ENCODE assay signal across 11 mouse cellular contexts in genomic region chr12:41494620-41495019, GRCm38 (mm10). TPM values are rescaled to one million over a fixed set of nuclear protein-coding genes. Genes with fewer than 3 reads are reported as not detected.
DNase-seq lines count a peak whose midpoint lies in the region; ATAC-seq and TF ChIP-seq lines count a peak whose summit lies in the region.
"Had no signal": no experiment of that assay in that cellular context is flagged by ENCODE, and none has a peak within 500 bp of the region (broad histone marks: within the 10 kb centered on the region; RNA-seq: fewer than 3 reads in every experiment).

No protein-coding gene starts in this region.

- no peak overlapping the region for H3K4me2 ChIP-seq in hindbrain, embryonic 13.5 days
- H3K4me2 ChIP-seq in lung, embryonic 14.5 days, result no peak overlapping the region
- H3K4me2 ChIP-seq: embryonic facial prominence, embryonic 13.5 days; hindbrain, embryonic 15.5 days had no signal

- TF ChIP-seq CTCF in bone marrow, adult 2 months (IDR thresholded peaks at IDR 0.05; ENCODE audit: control insufficient read depth, insufficient read depth, low read length), result 0 out of 2 replicates have a peak, but pooled peaks have one; percentile 5
- TF ChIP-seq CTCF in lung, embryonic 14.5 days (IDR thresholded peaks at IDR 0.05; ENCODE audit: low read depth), result no peak

- 0 out of 2 replicates have a peak, but pooled peaks cover 4% of the 10 kb centered on the region for H3K4me1 ChIP-seq in hindbrain, embryonic 10.5 days (replicated peaks)
- no peaks in the 10 kb centered on the region for H3K4me1 ChIP-seq in hindbrain, embryonic 13.5 days (replicated peaks)
- H3K4me1 ChIP-seq in bone marrow, adult 2 months (ENCODE audit: control insufficient read depth, insufficient read depth, low read length), result no peaks in the 10 kb centered on the region
- no peaks in the 10 kb centered on the region for H3K4me1 ChIP-seq in lung, embryonic 14.5 days (ENCODE audit: insufficient read depth)
- H3K4me1 ChIP-seq: embryonic facial prominence, embryonic 13.5 days; hindbrain, embryonic 15.5 days had no signal

- 45% methylated on average over 10 of the region's 10 CpGs for WGBS in hindbrain, embryonic 10.5 days
- WGBS in hindbrain, embryonic 13.5 days, result 52% methylated on average over 10 of the region's 10 CpGs
- 42% methylated on average over 10 of the region's 10 CpGs for WGBS in bone marrow, adult 2 months
- WGBS in lung, embryonic 14.5 days, result 43% methylated on average over 10 of the region's 10 CpGs

- no peaks in the 10 kb centered on the region for H3K9me3 ChIP-seq in hindbrain, embryonic 10.5 days
- no peaks in the 10 kb centered on the region for H3K9me3 ChIP-seq in hindbrain, embryonic 13.5 days
- no peaks in the 10 kb centered on the region for H3K9me3 ChIP-seq in lung, embryonic 14.5 days (ENCODE audit: low read depth, low read length)
- H3K9me3 ChIP-seq: embryonic facial prominence, embryonic 13.5 days; hindbrain, embryonic 15.5 days had no signal

- H3K9ac ChIP-seq in hindbrain, embryonic 13.5 days, result no peak overlapping the region
- H3K9ac ChIP-seq in lung, embryonic 14.5 days, result no peak overlapping the region
- H3K9ac ChIP-seq: embryonic facial prominence, embryonic 13.5 days; hindbrain, embryonic 15.5 days had no signal

- no peak overlapping the region for H3K4me3 ChIP-seq in hindbrain, embryonic 10.5 days
- no peak overlapping the region for H3K4me3 ChIP-seq in hindbrain, embryonic 13.5 days
- no peak overlapping the region for H3K4me3 ChIP-seq in bone marrow, adult 2 months (replicated peaks; ENCODE audit: control insufficient read depth, low read depth, low read length)
- no peak overlapping the region for H3K4me3 ChIP-seq in lung, embryonic 14.5 days (ENCODE audit: low read depth, low read length)
- H3K4me3 ChIP-seq: embryonic facial prominence, embryonic 13.5 days; hindbrain, embryonic 15.5 days had no signal

- no peak overlapping the region for H3K27ac ChIP-seq in hindbrain, embryonic 10.5 days
- H3K27ac ChIP-seq in hindbrain, embryonic 13.5 days, result no peak overlapping the region
- no peak overlapping the region for H3K27ac ChIP-seq in bone marrow, adult 2 months (ENCODE audit: control insufficient read depth, insufficient read depth, low read depth, low read length, poor library complexity)
- H3K27ac ChIP-seq in lung, embryonic 14.5 days (ENCODE audit: low read depth), result no peak overlapping the region
- H3K27ac ChIP-seq: embryonic facial prominence, embryonic 13.5 days; hindbrain, embryonic 15.5 days had no signal

- no peak for TF ChIP-seq POLR2A in bone marrow, adult 2 months (IDR thresholded peaks at IDR 0.05; ENCODE audit: borderline replicate concordance, control insufficient read depth, low read depth, low read length)

- peak; percentile 14 for DNase-seq in hindbrain, embryonic 10.5 days (ENCODE audit: low spot score)
- peak; percentile 31 for DNase-seq in CD4-positive, CD25-positive, alpha-beta regulatory T cell, adult 2 months (ENCODE audit: low read depth, low spot score)
- DNase-seq in lung, embryonic 14.5 days, result peak; percentile 15
- DNase-seq in adipocyte (ENCODE audit: low spot score), result no peak
- DNase-seq in left cerebral cortex, adult 9 months (ENCODE audit: low spot score in 2 of 2), result no peak
- DNase-seq in yolk sac, embryonic 10.5 days (ENCODE audit: low spot score), result no peak

- H3K27me3 ChIP-seq in hindbrain, embryonic 10.5 days (ENCODE audit: insufficient read depth, poor library complexity, severe bottlenecking), result no peaks in the 10 kb centered on the region
- no peaks in the 10 kb centered on the region for H3K27me3 ChIP-seq in hindbrain, embryonic 13.5 days
- no peaks in the 10 kb centered on the region for H3K27me3 ChIP-seq in lung, embryonic 14.5 days (ENCODE audit: insufficient read depth, low read length)
- H3K27me3 ChIP-seq: embryonic facial prominence, embryonic 13.5 days; hindbrain, embryonic 15.5 days; Patski had no signal

- no peak for ATAC-seq in hindbrain, embryonic 13.5 days (ENCODE audit: low FRiP score)
- no peak for ATAC-seq in lung, embryonic 14.5 days (ENCODE audit: insufficient read depth)

- no peaks in the 10 kb centered on the region for H3K36me3 ChIP-seq in hindbrain, embryonic 10.5 days
- no peaks in the 10 kb centered on the region for H3K36me3 ChIP-seq in hindbrain, embryonic 13.5 days
- no peaks in the 10 kb centered on the region for H3K36me3 ChIP-seq in lung, embryonic 14.5 days (ENCODE audit: insufficient read depth)
- H3K36me3 ChIP-seq: embryonic facial prominence, embryonic 13.5 days; hindbrain, embryonic 15.5 days had no signal

RNA-seq across cellular contexts. Expression of gene Lrrn3, which starts 8.4 kb away (rescaled TPM):
- 13.9 and 17.7 TPM in 2 replicates for polyA plus RNA-seq in hindbrain, embryonic 10.5 days (2016; fragmentation: Nextera tagmentation; extraction: Ambion mirVana)
- 95.7 and 97.7 TPM in 2 replicates for polyA plus RNA-seq in hindbrain, embryonic 13.5 days (2015; fragmentation: Nextera tagmentation; extraction: Ambion mirVana)
- 1.6 and 1.8 TPM in 2 replicates for polyA plus RNA-seq in bone marrow, adult 2 months (2011; ENCODE audit: insufficient read depth, insufficient read length, low replicate concordance, missing spikeins)
- polyA plus RNA-seq in lung, embryonic 14.5 days (2014; fragmentation: Nextera tagmentation; extraction: Ambion mirVana), result 20.1 and 20.3 TPM in 2 replicates

Comparison
In these comparisons a context has a peak if more than half of its experiments do, and no peak if none do; other contexts are left out.
1. DNase-seq: peak in hindbrain, embryonic 10.5 days (single experiment), CD4-positive, CD25-positive, alpha-beta regulatory T cell, adult 2 months (single experiment) and lung, embryonic 14.5 days (single experiment); none in adipocyte (single experiment), left cerebral cortex, adult 9 months (0 of 2) and yolk sac, embryonic 10.5 days (single experiment).